Mouse (Mus musculus) kidney, adult 2 months (tissue): ENCODE measurements around the gene Rab8b.
"Not testable (repeated sequence)": the region's sequence is repeated elsewhere in the genome, so short reads cannot be mapped to it uniquely, and the experiment has no call there.

Experiments
- CTCF ChIP-seq: fragments of 200-500 bp; conservative IDR thresholded peaks from 2 replicates; pipeline ENCODE4 v1.5.1; 2011; ENCODE audit warnings: low read depth, mild to moderate bottlenecking, control low read depth, low read length, moderate library complexity, mixed read lengths; ENCODE audit not compliant: insufficient read depth, insufficient read length
- POLR2A ChIP-seq: fragments of 200-500 bp; IDR thresholded peaks from one replicate; pipeline ENCODE4 v1.6.1; 2011; ENCODE audit warnings: low read depth, low read length, control low read depth

DNA sequence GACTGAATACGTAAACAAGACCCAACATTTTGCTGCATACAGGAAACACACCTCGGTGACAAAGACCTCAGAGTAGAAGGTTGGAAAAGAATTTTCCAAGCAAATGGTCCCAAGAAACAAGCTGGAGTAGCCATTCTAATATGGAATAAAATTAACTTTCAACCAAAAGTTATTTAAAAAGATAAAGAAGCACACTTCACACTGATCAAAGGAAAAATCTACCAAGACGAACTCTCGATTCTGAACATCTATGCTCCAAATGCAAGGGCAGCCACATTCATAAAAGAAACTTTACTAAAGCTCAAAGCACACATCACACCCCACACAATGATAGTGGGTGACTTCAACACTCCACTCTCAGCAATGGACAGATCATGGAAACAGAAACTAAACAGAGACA is 27.0 kb downstream of the Rab8b start:
- TF ChIP-seq CTCF, POLR2A: not testable (repeated sequence)
